Comparison of ENCODE assay signal across 28 mouse cellular contexts in the genomic region with DNA sequence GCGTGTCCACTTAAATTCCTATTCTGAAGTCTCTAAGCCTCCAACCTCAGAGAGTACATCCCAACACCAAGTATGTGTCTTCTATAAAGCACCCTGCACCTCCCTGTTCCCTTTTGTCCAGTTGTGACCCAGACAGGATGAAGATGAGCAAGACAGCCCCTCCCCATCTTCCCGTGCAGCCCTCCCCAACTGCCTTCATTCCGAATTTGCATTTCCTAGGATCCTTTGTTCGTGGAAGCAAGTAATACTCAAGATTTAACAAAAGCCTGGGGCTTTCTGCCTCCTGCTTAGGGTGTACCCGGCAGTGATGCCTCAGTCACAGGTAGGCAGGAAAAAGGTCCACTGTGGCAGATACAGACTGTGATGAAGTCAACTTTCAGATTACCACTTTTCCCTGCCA. TPM values are rescaled to one million over a fixed set of nuclear protein-coding genes. Genes with fewer than 3 reads are reported as not detected.
"Had no signal": no experiment of that assay in that cellular context is flagged by ENCODE, and none has a peak within 500 bp of the region (broad histone marks: within the 10 kb centered on the region; RNA-seq: fewer than 3 reads in every experiment).

No protein-coding gene starts in this region.

- H3K4me3 ChIP-seq: heart, adult 2 months; heart, embryonic 13.5 days; heart, embryonic 15.5 days; hindbrain, embryonic 13.5 days; hindbrain, embryonic 15.5 days; kidney, embryonic 15.5 days; layer of hippocampus, adult 2 months; limb, embryonic 13.5 days; limb, embryonic 15.5 days; liver, embryonic 12.5 days had no signal

- H3K4me1 ChIP-seq: heart, embryonic 13.5 days; heart, embryonic 15.5 days; hindbrain, embryonic 13.5 days; hindbrain, embryonic 15.5 days; limb, embryonic 13.5 days; limb, embryonic 15.5 days had no signal

- H3K9ac ChIP-seq: heart, embryonic 13.5 days; heart, embryonic 15.5 days; hindbrain, embryonic 13.5 days; hindbrain, embryonic 15.5 days; kidney, embryonic 15.5 days; limb, embryonic 13.5 days; limb, embryonic 15.5 days; liver, embryonic 12.5 days; liver, embryonic 14.5 days had no signal

- H3K27me3 ChIP-seq: heart, embryonic 15.5 days; hindbrain, embryonic 13.5 days; hindbrain, embryonic 15.5 days; kidney, embryonic 15.5 days; limb, embryonic 15.5 days had no signal

- H3K27ac ChIP-seq: heart, adult 2 months; heart, embryonic 13.5 days; heart, embryonic 15.5 days; hindbrain, embryonic 13.5 days; hindbrain, embryonic 15.5 days; hindbrain, postnatal 0 days; kidney, embryonic 15.5 days; kidney, postnatal 0 days; layer of hippocampus, adult 2 months; limb, embryonic 13.5 days; limb, embryonic 15.5 days; liver, embryonic 12.5 days; liver, embryonic 14.5 days had no signal

- DNase-seq: gastrocnemius, postnatal 14 days; gastrocnemius, postnatal 36 days; heart, adult 2 months; heart, postnatal 14 days; heart, postnatal 36 days; kidney, adult 11 months; kidney, postnatal 25 days; kidney, postnatal 4 days; left cerebral cortex, postnatal 4 days had no signal

- H3K36me3 ChIP-seq: heart, embryonic 13.5 days; heart, embryonic 15.5 days; hindbrain, embryonic 13.5 days; hindbrain, embryonic 15.5 days; kidney, embryonic 15.5 days; limb, embryonic 13.5 days; limb, embryonic 15.5 days; liver, embryonic 12.5 days had no signal

- H3K9me3 ChIP-seq: heart, embryonic 13.5 days; heart, embryonic 15.5 days; hindbrain, embryonic 13.5 days; hindbrain, embryonic 15.5 days; kidney, embryonic 15.5 days; limb, embryonic 13.5 days; limb, embryonic 15.5 days; liver, embryonic 12.5 days had no signal

RNA-seq across cellular contexts. Expression of a gene that starts 7.6 kb away (rescaled TPM):
- total RNA-seq: gastrocnemius, adult 8-10 months; gastrocnemius, postnatal 14 days; heart, adult 2 months; heart, postnatal 36 days; hindbrain, postnatal 0 days; layer of hippocampus, adult 2 months; layer of hippocampus, postnatal 10 days; layer of hippocampus, postnatal 25 days; left cerebral cortex, adult 8-10 months; left cerebral cortex, postnatal 4 days had no signal
- polyA plus RNA-seq: heart, postnatal 0 days; hindbrain, embryonic 11.5 days; limb, embryonic 11.5 days had no signal
